8 mouse cellular contexts compared by ENCODE assay signal in genomic region chr2:28640461-28641424, GRCm38 (mm10). TPM values are rescaled to one million over a fixed set of nuclear protein-coding genes. Genes with fewer than 3 reads are reported as not detected.
A peak's percentile ranks its signal among the peaks of the same experiment; 100 is the strongest.
DNase-seq lines count a peak whose midpoint lies in the region; ATAC-seq and TF ChIP-seq lines count a peak whose summit lies in the region.

Gene Tsc1 (plus strand): TSS chr2:28641228.

- H3K9ac ChIP-seq in ES-Bruce4 (ENCODE audit: low read depth, poor library complexity, severe bottlenecking) = peak within 1 kb of the TSS; percentile 92
- H3K9ac ChIP-seq in forebrain, embryonic 13.5 days = peak within 1 kb of the TSS; percentile 87
- H3K9ac ChIP-seq in liver, postnatal 0 days (replicated peaks) = peak within 1 kb of the TSS; percentile 97
- H3K9ac ChIP-seq in neural tube, embryonic 14.5 days (replicated peaks; ENCODE audit: low read depth, low read length) = peak within 1 kb of the TSS; percentile 91

- peak within 1 kb of the TSS; percentile 80 for H3K4me2 ChIP-seq in forebrain, embryonic 13.5 days
- H3K4me2 ChIP-seq in liver, postnatal 0 days (ENCODE audit: low read depth, low read length) = peak within 1 kb of the TSS; percentile 98
- peak within 1 kb of the TSS; percentile 77 for H3K4me2 ChIP-seq in neural tube, embryonic 14.5 days (ENCODE audit: low read depth, low read length)

- 2% methylated on average over 47 of the region's 47 CpGs for WGBS in forebrain, embryonic 13.5 days
- WGBS in large intestine, adult 2 months = 2% methylated on average over 47 of the region's 47 CpGs
- WGBS in liver, postnatal 0 days (ENCODE audit: insufficient replicate concordance) = 3% methylated on average over 37 of the region's 47 CpGs
- WGBS in neural tube, embryonic 14.5 days = 2% methylated on average over 40 of the region's 47 CpGs

- DNase-seq in heart, postnatal 10 days = peak; percentile 96 to 97
- DNase-seq in large intestine, adult 2 months (ENCODE audit: low read depth, low spot score) = peak; percentile 81
- peak; percentile 99 for DNase-seq in liver, postnatal 0 days
- peak; percentile 97 for DNase-seq in testis, postnatal 10 days (ENCODE audit: low spot score)

- intact Hi-C loops in heart, postnatal 10 days (cut with DNase I) = loop anchor here (1.0 kb wide), 1 partner anchor 47 kb away; no protein-coding TSS in a partner anchor

- peak; percentile 58 for TF ChIP-seq POLR2A in ES-Bruce4 (IDR thresholded peaks at IDR 0.05; ENCODE audit: insufficient read depth, low read length)

- no peak for TF ChIP-seq CTCF in ES-Bruce4 (IDR thresholded peaks at IDR 0.05; ENCODE audit: low read depth, low read length)
- peak; percentile 28 for TF ChIP-seq CTCF in liver, postnatal 0 days (IDR thresholded peaks at IDR 0.05; ENCODE audit: low read depth)

- no peaks in the 10 kb centered on the region for H3K36me3 ChIP-seq in ES-Bruce4 (ENCODE audit: control insufficient read depth, insufficient read depth, low read length, poor library complexity, severe bottlenecking)
- H3K36me3 ChIP-seq in forebrain, embryonic 13.5 days (ENCODE audit: poor library complexity, severe bottlenecking) = no peaks in the 10 kb centered on the region
- H3K36me3 ChIP-seq in liver, postnatal 0 days (replicated peaks; ENCODE audit: insufficient read depth, low read length) = no peaks in the 10 kb centered on the region
- H3K36me3 ChIP-seq in neural tube, embryonic 14.5 days (ENCODE audit: control insufficient read depth, insufficient read depth, low read length) = no peaks in the 10 kb centered on the region

- TF ChIP-seq EP300 in ES-Bruce4 (IDR thresholded peaks at IDR 0.05; ENCODE audit: insufficient read depth, low read depth, low read length) = peak; percentile 55; the same call in 1 of the 2 replicates
- peak; percentile 91 for TF ChIP-seq EP300 in liver, postnatal 0 days (IDR thresholded peaks at IDR 0.05; ENCODE audit: low read depth)

- H3K27ac ChIP-seq in ES-Bruce4 (ENCODE audit: insufficient read depth, low read length) = peak within 1 kb of the TSS; percentile 58; the same call in 1 of the 2 replicates
- H3K27ac ChIP-seq in forebrain, embryonic 13.5 days = peak within 1 kb of the TSS; percentile 93
- H3K27ac ChIP-seq in liver, postnatal 0 days (ENCODE audit: low read depth) = peak within 1 kb of the TSS; percentile 94
- peak within 1 kb of the TSS; percentile 87 for H3K27ac ChIP-seq in neural tube, embryonic 14.5 days (ENCODE audit: low read depth, low read length)

- peak within 1 kb of the TSS; percentile 71 for H3K4me3 ChIP-seq in ES-Bruce4 (ENCODE audit: low read depth, low read length)
- peak within 1 kb of the TSS; percentile 88 for H3K4me3 ChIP-seq in forebrain, embryonic 13.5 days
- peak within 1 kb of the TSS; percentile 100 for H3K4me3 ChIP-seq in liver, postnatal 0 days (ENCODE audit: low read depth, low read length)
- H3K4me3 ChIP-seq in neural tube, embryonic 14.5 days (ENCODE audit: low read depth, low read length) = peak within 1 kb of the TSS; percentile 97

- H3K27me3 ChIP-seq in ES-Bruce4 (ENCODE audit: control insufficient read depth, insufficient read depth, low read length, poor library complexity, severe bottlenecking) = no peaks in the 10 kb centered on the region
- H3K27me3 ChIP-seq in forebrain, embryonic 13.5 days = no peaks in the 10 kb centered on the region
- H3K27me3 ChIP-seq in liver, postnatal 0 days (ENCODE audit: insufficient read depth, low read length) = no peaks in the 10 kb centered on the region
- no peaks in the 10 kb centered on the region for H3K27me3 ChIP-seq in neural tube, embryonic 14.5 days (ENCODE audit: control insufficient read depth, insufficient read depth, low read length)

- peak; percentile 87 for ATAC-seq in cerebellum, adult (ENCODE audit: insufficient number of reproducible peaks, low FRiP score, low TSS enrichment)
- ATAC-seq in forebrain, embryonic 13.5 days = peak; percentile 95
- ATAC-seq in liver, postnatal 0 days = peak; percentile 97
- peak; percentile 95 for ATAC-seq in neural tube, embryonic 14.5 days (ENCODE audit: low read depth)

- H3K4me1 ChIP-seq in ES-Bruce4 (ENCODE audit: control insufficient read depth, insufficient read depth, low read length) = no peaks in the 10 kb centered on the region
- H3K4me1 ChIP-seq in forebrain, embryonic 13.5 days = peaks cover 22% of the 10 kb centered on the region
- H3K4me1 ChIP-seq in liver, postnatal 0 days (ENCODE audit: insufficient read depth) = peaks cover 12% of the 10 kb centered on the region
- peaks cover 13% of the 10 kb centered on the region for H3K4me1 ChIP-seq in neural tube, embryonic 14.5 days (ENCODE audit: control insufficient read depth, insufficient read depth, low read length)

- no peaks in the 10 kb centered on the region for H3K9me3 ChIP-seq in ES-Bruce4 (replicated peaks; ENCODE audit: control insufficient read depth, insufficient read depth, low read length, poor library complexity, severe bottlenecking)
- H3K9me3 ChIP-seq in forebrain, embryonic 13.5 days (replicated peaks) = no peaks in the 10 kb centered on the region
- no peaks in the 10 kb centered on the region for H3K9me3 ChIP-seq in liver, postnatal 0 days (ENCODE audit: low read length)
- no peaks in the 10 kb centered on the region for H3K9me3 ChIP-seq in neural tube, embryonic 14.5 days (ENCODE audit: control insufficient read depth, low read length)

RNA-seq across cellular contexts. Expression of gene Tsc1, which starts in this region (rescaled TPM):
- polyA plus RNA-seq in ES-Bruce4 (2011; ENCODE audit: insufficient read depth, insufficient read length, low read depth, missing spikeins) = 26.9 and 32.5 TPM in 2 replicates
- polyA plus RNA-seq in forebrain, embryonic 13.5 days (2015; fragmentation: Nextera tagmentation; extraction: Ambion mirVana) = 29.0 and 34.1 TPM in 2 replicates
- total RNA-seq in heart, postnatal 10 days (2021) = 10 to 100 TPM; 16.4 to 19.8 TPM
- 6.0 and 10.8 TPM in 2 replicates for polyA plus RNA-seq in large intestine, adult 2 months (2012; rRNA removed)
- 3.7 TPM in 2 replicates for polyA plus RNA-seq in liver, postnatal 0 days (2015; fragmentation: Nextera tagmentation; extraction: Ambion mirVana)
- polyA plus RNA-seq in neural tube, embryonic 14.5 days (2014; fragmentation: Nextera tagmentation; extraction: Ambion mirVana) = 32.2 and 36.0 TPM in 2 replicates

Comparison
In these comparisons a context has a peak if more than half of its experiments do, and no peak if none do; other contexts are left out.
1. Peak in every context shown above with its lines: DNase-seq, ATAC-seq, H3K4me3 ChIP-seq and H3K27ac ChIP-seq.